Mouse (Mus musculus) kidney, adult 18-20 months (tissue): ENCODE measurements around the gene Ebi3.

Source experiments
- DNase-seq: peaks from one replicate; pipeline ENCODE4 v3.0.0; 2021

Gene Ebi3

DNA sequence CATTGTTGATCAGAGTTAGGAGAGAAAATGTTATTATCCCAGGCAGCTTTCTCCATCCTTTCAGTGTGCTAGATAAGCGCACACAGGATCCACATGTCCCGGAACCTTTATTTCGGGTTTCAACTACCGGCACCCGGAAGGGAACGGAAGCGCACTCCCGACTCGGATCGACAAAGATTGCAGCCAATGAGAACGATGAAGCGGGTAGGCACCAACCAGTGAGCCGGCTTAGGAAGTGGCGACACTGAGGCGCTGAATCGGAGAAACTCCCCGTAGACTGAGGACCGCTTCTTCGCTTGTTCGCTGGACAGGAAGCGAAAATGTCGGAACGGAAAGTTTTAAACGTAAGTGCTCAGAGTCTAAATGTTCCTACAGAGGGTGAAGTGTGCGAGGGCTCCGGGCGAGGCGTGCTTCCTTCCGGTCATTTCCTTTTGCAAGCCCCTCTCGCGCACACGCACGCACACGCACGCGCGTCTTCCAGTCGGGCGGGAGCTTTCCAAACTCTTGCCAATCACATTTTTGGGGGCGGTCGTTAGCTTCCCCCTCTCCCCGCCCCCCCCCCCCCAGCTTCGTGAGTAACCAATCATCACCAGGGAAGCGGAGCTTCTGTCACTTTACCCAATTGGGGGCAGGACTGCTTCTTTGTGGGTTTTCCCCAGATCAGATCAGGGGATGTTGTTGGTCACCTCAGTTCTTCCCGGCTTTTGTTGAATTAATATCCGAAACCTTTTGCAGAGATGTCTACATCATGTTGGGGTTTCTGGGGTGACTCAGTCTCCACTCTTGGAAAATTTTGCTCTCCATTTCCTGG, 6.7 kb downstream of the Ebi3 start, which contains the start of gene Yju2:
TSS of gene Yju2 (plus strand) at position 182 of the 811 bp plus-strand sequence.
- DNase-seq: peak; percentile 96

DNA sequence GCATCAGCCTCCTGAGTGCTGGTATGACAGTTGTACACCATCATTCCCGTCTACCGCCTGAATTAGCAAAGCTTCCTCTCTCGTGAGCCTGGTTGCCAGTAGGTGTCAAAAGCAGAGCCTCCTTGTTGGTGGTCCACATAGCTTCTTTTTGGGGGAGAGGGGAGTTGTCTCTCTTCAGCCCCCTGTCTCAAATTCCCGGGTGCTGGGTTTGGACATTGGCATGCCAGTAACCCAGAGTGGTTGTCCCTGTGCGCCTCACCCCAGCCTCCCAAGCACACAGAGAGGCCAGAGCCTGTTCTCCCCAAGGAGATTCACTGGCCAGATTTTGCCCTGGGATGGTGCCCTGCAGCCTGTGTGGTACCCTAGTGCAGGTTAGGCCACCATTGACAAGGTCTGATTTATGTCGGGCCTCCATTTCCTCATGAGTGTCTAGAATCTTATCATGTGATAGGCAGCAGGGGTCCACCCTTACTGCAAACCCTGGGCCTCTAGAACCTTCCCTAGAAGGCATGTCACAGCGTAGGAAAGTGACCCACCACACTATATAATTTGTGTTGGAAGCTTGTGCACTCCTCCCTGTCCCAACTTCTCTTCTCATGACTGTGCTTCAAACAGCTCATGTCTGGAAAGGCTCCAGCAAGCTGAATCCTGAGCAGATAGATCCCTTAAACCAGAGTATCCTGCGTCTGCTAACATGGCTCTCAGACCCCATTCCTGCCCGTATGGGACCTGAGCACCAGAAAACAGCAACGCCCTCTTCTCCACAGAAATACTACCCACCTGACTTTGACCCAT, 7.7 kb downstream of the Ebi3 start:
- no peak for DNase-seq

DNA sequence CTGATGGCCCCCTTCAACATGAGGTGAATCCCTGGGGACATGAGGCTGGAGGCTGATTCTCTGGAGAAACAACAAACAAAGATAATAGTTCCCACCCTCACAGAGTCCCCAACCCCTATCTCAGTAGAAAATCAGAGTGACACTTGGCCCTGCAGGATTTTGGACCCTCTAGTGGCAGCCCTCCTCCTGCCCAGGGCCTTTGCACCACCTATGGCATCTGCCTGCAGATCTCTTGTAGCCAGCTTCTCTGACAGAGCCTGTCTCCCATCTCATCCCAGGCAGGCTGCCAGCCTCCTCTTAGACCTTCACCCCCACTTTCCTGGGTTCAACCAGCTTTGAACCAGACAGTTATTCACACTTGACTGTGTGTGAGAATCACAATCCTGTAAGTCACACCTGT, 8.4 kb downstream of the Ebi3 start:
- no peak for DNase-seq

DNA sequence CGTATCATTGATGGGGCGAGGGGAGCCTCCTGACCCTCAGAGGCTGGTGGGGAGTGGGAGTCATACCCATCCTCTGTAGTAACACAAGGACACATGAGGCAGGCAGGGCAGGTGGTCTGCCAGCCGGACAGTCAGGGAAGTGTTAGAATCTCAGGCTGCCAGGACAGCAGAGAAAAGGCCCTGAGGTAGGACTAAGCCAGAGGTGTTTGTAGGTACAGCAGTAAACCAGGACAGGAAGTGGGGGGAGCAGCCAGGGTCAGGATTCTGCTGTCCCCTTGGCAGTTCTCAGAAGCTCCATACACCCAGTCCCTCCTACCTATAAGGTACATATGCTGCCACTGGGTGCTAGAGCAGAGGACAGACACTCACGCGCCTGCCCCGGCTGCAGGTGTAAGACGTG, 9.2 kb downstream of the Ebi3 start:
- no peak for DNase-seq

DNA sequence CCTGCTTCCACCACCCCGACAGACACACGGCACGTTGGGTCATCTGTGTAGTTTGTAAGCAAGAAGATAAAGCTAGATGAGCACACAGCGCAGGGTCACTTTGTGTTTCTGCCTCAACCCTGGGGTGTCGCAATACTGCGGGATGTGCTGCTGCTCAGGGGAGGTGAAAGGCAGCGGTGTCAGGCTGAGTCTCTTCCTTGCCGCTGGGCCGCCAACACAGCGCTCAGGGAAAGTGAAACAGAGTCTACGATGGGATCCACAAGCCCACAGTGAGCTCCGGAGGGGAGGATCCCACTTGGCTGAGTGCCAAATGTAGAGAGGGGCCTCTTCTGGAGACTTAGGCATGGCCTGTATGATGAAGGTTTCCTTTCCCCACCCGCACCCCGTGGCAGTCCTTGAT, 10.7 kb downstream of the Ebi3 start:
- DNase-seq: no peak

DNA sequence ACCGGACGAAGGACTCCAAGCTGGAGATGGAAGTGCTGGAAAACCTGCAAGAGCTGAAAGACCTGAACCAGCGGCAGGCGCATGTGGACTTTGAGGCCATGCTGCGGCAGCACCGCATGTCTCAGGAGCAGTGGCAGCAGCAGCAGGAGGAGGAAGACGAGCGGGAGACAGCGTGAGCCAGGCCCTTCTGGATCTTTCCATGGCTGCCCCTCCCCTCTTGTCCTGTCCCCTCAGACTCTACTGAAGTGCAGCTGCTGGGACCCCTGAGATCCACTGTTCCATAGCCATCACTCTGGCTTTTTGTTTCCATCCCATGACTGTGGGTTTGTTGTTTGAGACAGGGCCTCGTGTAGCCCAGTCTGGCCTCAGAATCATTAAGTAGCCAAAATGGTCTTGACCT, 12.1 kb downstream of the Ebi3 start:
- DNase-seq: no peak

DNA sequence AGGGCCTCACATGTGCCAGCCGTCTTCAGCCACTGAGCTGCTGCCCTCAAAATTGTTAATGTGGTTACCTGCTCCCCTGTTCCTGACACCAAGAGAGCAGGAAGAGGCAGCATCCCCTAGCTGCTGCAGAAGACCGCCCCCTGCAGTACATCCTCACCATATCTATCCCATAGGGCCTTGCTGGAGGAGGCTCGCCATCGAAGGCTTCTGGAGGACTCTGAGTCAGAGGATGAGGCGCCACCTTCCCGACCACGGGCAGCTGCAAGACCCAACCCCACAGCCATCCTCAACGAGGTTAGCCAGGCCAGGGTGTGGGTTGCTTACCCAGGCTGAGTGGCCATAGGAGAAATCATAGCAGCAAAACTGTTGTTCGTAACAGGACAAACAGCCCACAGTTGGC, 12.6 kb downstream of the Ebi3 start:
- no peak for DNase-seq

DNA sequence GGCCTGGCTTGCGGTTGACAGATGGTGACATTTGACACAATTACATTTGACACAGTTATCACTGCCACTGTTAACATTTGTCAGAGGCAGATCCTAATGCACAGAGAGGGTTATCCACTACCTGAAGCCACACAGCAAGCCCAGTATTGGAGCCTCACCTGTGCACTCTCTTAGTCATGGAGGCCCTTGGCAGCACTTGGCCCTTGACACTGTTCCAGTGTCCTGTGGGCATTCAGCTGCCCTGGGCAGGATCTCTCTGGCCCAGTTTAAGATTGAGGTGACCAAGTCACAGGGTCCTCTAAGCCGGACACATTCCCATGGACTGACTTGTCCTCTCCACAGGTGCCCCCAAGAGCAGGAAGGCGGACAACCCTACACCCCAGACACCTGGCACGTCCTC, 14.7 kb downstream of the Ebi3 start:
- no peak for DNase-seq

DNA sequence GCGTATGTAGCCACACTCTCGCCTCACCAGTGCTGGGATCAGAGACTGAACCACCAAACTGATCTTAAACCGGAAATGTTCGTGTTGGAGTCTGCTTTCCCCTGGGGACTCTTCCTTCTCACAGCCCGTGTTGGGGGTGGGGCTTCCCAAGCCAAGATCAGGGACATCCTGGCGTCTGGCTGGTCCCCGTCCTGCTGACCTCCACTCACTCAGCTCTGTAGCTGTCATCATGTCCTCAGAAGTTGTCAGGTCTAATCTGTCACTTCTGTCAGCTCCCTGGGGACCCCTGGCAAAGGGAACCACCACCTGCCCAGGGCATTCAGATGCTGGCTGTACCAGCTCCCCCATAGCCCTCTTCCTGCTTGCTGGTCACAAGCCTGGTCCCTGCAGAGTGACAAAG, 15.8 kb downstream of the Ebi3 start:
- DNase-seq: peak; percentile 32

DNA sequence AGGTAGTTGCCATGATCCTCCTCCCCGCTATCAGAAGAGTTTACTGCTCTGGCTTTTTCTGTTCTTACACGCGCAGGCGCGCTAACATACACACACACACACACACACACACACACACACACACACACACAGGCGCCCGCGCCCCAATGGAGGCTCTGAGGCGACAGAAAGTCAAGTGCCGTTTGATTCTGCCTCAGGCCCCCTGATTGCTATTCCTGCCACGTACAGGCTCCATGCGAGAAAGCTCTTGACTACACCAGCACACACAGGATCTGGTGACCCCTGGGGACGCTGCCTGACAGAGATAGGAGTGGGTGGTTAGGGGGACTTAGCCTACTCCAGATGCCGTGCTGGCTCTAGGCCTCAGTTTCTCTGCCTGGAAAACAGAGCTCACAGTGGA, 17.1 kb downstream of the Ebi3 start:
- DNase-seq: peak; percentile 47

DNA sequence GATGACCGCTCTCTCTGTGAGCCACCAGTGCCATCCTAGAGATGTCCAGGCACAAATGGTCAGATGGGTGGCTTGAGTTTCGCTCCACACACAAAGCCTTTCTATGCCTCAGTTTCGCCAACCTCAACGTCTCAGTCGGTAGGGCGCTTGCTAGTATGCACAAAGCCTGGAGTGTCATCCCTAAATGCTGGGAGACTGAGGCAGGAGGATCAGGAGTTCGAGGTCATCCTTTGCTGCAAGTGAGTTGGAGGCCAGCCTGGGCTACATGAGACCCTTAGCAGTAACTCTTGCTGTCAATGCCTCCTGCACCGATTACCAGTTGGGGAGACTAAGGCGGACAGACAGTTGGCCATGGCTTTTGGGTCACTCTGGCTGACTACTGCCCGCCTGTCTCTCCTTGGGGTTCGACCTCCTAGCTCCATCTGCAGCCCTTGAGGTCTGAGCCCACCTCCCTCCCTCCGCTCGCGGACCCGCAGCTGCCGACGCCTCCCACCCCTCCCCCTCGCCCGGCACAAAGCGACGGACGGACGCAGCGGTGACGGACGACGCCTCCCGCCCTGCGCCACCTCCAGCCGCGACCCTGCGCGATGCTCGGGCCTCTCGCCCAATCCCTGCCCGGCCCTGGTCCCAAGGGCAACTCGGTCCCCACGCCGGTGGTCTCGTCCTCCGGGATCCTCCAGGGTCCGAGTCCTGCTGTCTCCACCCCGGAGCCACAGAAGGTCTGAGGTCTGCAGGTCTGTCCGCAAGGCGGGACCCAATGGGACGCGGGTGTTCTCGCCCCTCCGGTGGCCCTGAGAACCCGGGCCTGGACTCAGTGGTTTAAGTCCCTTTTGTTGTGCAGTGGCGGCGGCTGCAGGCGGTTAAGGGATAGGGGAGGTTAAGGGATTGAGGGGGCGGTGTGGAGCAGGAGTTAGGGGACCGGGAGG, 17.8 kb downstream of the Ebi3 start, which contains the start of gene Shd:
TSS of gene Shd (plus strand) at position 502 of the 926 bp plus-strand sequence.
- peak; percentile 30 for DNase-seq

DNA sequence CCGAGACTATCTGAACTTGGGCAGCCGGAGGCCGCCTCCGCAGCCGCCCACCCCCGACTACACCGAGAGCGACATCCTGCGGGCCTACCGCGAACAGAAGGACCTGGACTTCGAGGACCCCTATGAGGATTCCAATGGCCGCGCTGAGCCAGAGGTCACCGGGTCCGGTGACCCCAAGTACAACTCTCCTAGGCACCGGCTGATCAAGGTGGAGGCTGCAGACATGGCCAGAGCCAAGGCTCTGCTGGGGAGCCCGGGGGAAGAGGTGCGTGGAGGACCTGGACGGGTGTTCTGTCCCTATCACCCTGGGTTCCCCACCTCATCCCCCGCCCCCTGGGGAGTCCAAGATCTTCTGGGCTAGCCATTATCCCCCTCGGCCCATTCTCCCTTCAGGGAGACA, 19.0 kb downstream of the Ebi3 start:
- DNase-seq: no peak

DNA sequence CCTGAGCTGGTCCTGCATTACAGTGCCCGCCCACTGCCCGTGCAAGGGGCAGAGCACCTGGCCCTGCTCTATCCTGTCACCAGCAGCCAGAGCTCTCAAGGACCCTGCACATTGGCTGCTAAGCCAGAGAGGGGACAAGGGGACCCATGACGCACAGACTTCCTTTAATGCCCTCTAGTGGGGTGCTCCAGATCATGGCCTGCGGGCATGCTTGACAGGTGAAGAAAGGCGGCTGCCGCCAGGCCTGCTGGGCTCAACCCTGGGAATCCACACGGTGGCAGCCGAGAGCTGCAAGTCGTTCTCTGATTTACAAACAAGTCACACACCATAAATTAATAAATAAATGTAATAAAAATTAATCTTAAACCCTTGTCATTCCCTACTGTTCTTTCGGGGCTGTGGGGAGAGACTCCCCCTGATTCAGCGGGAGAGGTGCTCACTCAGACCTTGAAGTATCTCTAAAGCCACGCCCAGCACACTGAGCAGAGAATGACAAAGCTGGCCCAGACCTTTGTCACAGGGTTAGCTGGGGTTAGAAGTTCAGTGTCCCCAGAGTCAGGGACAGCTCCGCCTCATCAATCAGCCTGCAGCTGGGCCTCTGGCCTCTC, 23.9 kb downstream of the Ebi3 start:
- peak; percentile 83 for DNase-seq

DNA sequence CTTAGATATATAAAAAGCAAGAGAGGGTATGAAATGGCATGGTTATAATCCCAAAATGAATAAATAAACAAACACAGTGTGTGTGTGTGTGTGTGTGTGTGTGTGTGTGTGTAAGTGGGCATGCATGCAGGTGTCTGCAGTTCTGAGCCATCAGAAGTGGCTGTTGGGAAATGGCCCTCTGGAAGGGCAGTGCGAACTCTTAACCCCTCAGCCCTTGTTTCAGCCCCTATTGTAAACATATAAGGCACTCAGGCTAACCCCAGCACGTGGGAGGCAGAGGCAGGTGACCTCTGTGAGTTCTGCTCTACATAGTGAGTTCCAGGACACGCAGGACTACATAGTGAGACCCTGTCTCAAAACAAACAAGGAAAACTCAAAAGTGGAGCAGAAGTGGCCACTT, 24.9 kb downstream of the Ebi3 start:
- DNase-seq: no peak

DNA sequence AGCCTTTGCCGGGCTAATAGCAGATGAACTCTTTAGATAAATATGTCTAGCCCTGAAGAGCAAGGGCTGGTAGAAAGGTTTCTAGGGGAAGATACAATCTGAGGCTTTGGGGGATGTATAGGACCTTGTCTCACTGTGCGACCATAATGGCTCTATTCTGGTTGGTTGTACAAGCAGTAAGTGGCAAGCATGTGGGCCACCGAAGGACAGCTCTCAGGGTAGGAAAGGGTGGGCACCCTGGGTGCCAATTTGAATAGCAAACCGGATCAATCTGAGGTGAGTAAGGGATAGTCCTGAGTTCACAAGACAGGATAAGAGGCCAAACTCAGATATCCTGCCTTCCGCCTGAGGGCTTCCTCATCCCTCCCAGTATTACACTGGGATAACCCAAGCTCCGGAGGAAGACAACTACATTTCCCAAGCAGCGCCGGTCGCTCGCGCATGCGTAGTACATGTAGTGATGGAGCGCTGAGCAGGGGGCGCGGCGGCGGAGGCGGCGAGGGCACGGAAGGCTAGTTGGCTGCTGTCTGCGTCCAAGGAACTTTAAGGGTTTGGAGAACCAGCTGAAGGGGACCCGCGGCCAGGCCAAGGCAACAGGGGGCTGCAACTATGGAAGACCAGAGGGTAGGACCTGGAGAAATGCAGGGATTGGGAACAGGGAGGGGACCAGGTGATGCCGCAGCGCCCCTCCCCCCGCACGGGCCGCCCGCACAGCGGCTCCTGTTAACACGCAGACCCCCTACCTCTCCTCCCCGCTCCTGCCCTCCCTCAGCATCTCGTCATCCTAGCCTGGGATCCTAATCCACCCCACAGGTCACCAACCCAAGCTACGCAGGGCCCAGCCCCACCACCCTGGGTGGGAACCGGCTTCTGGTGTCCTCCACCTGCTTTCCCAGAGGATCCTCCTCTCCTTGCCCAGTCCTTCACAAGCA, 33.9 kb downstream of the Ebi3 start, which contains the start of gene Fsd1:
TSS of gene Fsd1 (plus strand) at position 480 of the 932 bp plus-strand sequence.
- DNase-seq: no peak

DNA sequence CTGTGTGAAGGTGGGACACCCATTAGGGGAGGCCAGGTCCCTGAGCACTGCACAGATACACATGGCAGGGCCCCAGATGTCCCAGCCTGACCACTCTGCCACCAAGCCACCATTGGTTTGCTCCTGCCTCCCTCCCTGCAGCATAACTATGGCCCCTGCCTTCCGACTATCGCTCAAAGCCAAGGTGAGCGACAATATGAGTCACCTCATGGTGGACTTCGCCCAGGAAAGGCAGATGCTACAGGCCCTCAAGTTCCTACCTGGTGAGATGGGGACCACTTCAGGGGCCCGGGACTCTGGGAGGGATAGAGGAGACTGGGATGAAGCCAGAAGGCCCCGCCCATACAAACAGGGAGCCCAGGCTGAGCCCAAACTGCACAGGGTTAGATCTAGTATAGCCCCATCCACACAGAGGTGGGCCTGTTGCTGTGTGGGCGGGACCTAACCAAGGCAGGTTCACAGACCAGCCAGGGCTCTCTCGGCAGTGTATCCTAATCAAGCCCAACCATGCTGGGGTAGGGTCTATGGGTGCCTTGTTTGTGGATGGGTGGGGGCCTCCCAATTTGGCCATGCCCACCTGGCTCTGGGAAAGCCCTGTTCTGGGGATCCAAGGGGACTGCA, 37.9 kb downstream of the Ebi3 start:
- DNase-seq: no peak

DNA sequence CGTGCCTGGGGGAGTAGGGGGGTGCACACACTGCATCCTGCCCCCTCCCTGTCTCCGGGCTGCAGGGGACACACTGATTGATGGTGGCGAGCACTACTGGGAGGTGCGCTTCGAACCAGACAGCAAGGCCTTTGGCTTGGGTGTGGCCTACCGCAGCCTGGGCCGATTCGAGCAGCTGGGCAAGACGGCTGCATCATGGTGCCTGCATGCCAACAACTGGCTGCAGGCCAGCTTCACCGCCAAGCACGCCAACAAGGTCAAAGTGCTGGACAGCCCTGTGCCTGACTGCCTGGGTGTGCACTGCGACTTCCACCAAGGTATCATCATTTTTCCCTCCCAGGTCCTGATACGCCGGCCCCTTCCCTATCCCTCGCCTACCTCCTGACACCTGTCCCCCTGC, 43.6 kb downstream of the Ebi3 start:
- DNase-seq: peak; percentile 79

DNA sequence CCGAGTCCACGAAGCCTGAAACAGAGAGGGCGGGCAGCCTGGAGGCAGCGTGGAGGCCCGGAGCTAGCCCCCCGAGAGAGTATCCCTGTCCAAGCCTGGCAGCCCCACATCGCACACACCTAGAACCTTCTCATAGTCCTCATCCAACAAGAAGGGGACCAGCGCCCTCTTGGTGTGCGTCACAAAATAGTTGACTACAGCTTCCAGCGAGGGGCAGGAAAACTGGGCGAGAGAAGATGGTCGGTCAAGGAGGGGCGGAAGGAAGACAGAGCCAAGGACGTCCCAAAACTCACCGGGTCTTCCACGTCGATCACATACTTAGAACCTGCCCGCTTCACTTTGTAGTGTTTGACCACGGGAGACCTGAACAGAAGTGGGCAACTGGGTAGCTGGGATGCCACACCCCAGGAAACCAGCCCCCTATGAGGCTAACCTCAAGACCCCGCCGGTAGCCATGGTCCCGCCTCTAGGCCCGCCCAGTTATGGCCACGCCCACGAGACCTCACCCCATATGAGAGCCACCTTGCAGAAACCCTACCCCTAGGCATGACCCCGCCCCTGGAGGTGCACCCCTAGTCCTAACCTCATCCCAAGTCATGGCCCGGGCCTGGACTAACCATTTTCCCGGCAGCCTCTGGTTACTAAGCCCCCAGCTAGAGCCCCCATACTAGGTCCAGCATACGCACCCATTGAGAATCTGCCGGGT, 47.5 kb downstream of the Ebi3 start:
- DNase-seq: no peak

DNA sequence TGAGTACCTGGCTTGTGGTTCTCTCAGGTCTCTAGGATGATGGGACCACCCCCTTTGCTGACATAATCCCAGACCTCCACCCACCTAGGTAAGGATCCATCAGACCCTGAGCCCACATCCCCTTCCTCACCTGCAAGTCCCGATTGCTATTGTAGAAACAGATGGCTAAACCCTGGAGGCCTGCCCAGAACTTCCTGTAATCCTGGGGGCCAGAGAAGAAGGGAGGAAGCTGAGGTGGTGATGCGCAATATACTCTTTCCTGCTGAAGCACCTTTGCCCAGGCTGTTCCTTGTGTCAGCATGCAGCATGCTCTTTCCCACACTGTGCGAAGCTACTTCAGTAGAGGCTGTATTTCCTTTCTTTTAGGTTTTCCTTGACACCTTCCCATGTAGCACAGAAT, 50.6 kb downstream of the Ebi3 start:
- DNase-seq: no peak

DNA sequence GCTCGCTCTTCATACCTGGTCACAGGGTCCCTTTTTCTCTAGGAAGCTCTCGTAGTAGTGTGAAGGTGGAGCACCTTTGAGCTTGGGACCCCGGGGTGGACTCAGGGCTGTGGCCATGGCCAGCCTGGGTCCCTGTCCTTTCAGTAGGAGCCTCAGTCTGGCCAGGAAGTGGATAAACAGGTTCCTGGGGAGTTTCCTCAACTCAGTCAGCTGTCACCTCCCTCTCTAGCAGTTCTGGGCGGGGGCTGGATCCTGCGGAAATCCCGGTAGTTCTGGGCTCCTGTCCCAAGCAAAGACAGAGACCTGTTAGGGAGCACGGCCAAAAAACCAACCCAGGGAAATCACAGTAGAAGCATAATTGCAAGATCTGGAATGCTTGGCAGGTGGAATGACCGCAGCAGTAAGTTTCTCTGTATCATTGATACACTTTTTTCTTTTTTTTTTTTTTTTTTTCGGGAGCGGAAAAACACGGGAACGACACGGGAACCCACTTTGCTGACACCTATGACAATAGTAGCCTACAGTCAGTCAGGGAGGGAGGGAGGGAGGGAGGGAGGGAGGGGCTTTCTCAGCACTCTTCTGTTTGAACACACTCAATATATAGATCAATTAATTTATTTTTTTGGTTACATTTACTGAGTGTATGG, 53.1 kb downstream of the Ebi3 start, which contains the start of the genes Stap2 and Mpnd:
TSS of gene Stap2 (minus strand) at position 170 of the 647 bp plus-strand sequence.
TSS of gene Mpnd (plus strand) at position 297 of the 647 bp plus-strand sequence.
- DNase-seq: peak; percentile 64
